Mouse (Mus musculus) forebrain, embryonic 16.5 days (tissue): ENCODE measurements at regions not wholly inside any gene's neighbourhood (a gene's known extent, or its start where the extent isn't known, plus 50 kb on each side); places are given as distances from the start of the nearest gene placed in this dataset.

ENCODE experiments used
- ATAC-seq: fragments of 200-750 bp; cut with Nextera tagmentation; 2 replicates; pipeline ENCODE4 v1.8.0; 2017; ENCODE audit warnings: mild to moderate bottlenecking, moderate library complexity
- H3K27ac ChIP-seq: fragments of 300-500 bp; sonication (generic); 2 replicates; pipeline ENCODE4 v1.5.1; 2014; ENCODE audit warnings: low read length, control low read depth
- H3K27me3 ChIP-seq: fragments of 300-500 bp; sonication (generic); replicated peaks from 2 replicates; pipeline ENCODE4 v1.6.1; 2014; ENCODE audit warnings: low read length; ENCODE audit not compliant: control insufficient read depth, insufficient read depth
- H3K36me3 ChIP-seq: fragments of 300-500 bp; sonication (generic); 2 replicates; pipeline ENCODE4 v1.6.1; 2014; ENCODE audit not compliant: control insufficient read depth, insufficient read depth
- H3K4me1 ChIP-seq: fragments of 300-500 bp; sonication (generic); replicated peaks from 2 replicates; pipeline ENCODE4 v1.6.1; 2014; ENCODE audit warnings: low read length; ENCODE audit not compliant: control insufficient read depth, insufficient read depth
- H3K4me2 ChIP-seq: fragments of 300-500 bp; sonication (generic); 2 replicates; pipeline ENCODE4 v1.6.1; 2014; ENCODE audit warnings: mild to moderate bottlenecking, low read length, control low read depth
- H3K4me3 ChIP-seq: fragments of 300-500 bp; sonication (generic); replicated peaks from 2 replicates; pipeline ENCODE4 v1.5.1; 2014; ENCODE audit warnings: mild to moderate bottlenecking, low read length, control low read depth
- H3K9ac ChIP-seq: fragments of 300-500 bp; sonication (generic); replicated peaks from 2 replicates; pipeline ENCODE4 v1.6.1; 2014; ENCODE audit warnings: low read depth, low read length, control low read depth
- H3K9me3 ChIP-seq: fragments of 300-500 bp; sonication (generic); 2 replicates; pipeline ENCODE4 v1.6.1; 2016; ENCODE audit warnings: low read length; ENCODE audit not compliant: control insufficient read depth
- WGBS: fragments of 180-500 bp; shearing (Covaris S2); extraction: QIAGEN DNeasy Blood & Tissue Kit; methylation state at CpG from one replicate; pipeline ENCODE4 v1.1.7; 2014; 5-methylcytosine and 5-hydroxymethylcytosine counted together

GRCm38 (mm10) chr3:23499889-23500288 is 1423.4 kb downstream of the Tbl1xr1 start:
- no peaks in the 10 kb centered on the region for H3K9me3 ChIP-seq
- WGBS = no CpG with 5 or more reads among the region's 1 CpGs
- no peak overlapping the region for H3K27ac ChIP-seq
- no peak overlapping the region for H3K4me3 ChIP-seq
- ATAC-seq = no peak
- H3K9ac ChIP-seq = no peak overlapping the region
- H3K36me3 ChIP-seq = no peaks in the 10 kb centered on the region
- no peaks in the 10 kb centered on the region for H3K4me1 ChIP-seq
- H3K27me3 ChIP-seq = no peaks in the 10 kb centered on the region
- H3K4me2 ChIP-seq = no peak overlapping the region

DNA sequence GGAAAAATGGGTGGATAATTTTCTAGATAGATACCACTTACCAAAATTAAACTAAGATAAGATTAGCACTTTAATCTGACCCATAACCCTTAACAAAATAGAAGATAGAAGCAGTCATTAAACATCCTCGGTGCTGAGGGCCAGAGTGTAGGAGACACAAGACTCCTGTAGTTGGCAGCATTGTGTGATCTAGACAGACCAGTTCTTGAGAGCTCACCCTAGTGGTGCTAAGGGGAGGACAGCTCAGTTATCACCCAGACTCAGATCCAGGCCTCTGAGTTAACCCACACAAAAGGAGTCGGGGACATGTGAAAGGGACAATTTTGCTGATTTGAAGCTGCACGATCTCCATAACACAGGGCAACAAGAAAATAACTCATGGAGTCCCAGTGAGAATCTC is 1471.1 kb downstream of the Tbl1xr1 start:
- ATAC-seq = no peak
- Histone ChIP-seq H3K9me3 (no peaks in the 10 kb centered on the region), H3K36me3 (no peaks in the 10 kb centered on the region), H3K27ac (no peak overlapping the region), H3K9ac (no peak overlapping the region), H3K27me3 (no peaks in the 10 kb centered on the region), H3K4me1 (no peaks in the 10 kb centered on the region), H3K4me2 (no peak overlapping the region), H3K4me3 (no peak overlapping the region)
- WGBS = 87% methylated on average over 3 of the region's 3 CpGs

DNA sequence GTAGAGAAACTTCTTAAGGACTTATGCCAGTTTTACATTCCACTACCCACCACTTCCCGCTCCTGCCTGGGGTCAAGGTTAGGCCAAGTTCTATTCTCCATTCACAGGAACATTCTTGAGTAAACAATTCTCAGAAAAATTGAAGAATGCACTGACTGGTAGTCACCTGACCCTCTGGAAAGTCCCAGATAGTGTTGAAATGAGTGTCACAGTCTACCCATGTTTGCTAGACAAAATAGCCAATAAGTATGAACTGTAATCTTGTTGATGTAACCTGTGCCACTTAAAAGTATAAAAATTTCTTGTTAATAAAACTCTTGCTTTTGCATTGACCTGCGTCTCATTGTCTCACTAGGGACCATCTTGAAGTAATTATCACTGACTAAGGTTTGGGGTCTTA is 1487.9 kb downstream of the Tbl1xr1 start:
- Histone ChIP-seq H3K9me3 (no peaks in the 10 kb centered on the region), H3K27me3 (no peaks in the 10 kb centered on the region), H3K36me3 (no peaks in the 10 kb centered on the region), H3K27ac (no peak overlapping the region), H3K9ac (no peak overlapping the region), H3K4me3 (no peak overlapping the region), H3K4me1 (no peaks in the 10 kb centered on the region), H3K4me2 (no peak overlapping the region)
- no peak for ATAC-seq
- 90% methylated on average over 2 of the region's 2 CpGs for WGBS

GRCm38 (mm10) chr3:23568806-23569205 is 1492.4 kb downstream of the Tbl1xr1 start:
- Histone ChIP-seq H3K36me3 (no peaks in the 10 kb centered on the region), H3K4me2 (no peak overlapping the region), H3K9ac (no peak overlapping the region), H3K4me3 (no peak overlapping the region), H3K4me1 (no peaks in the 10 kb centered on the region), H3K27me3 (no peaks in the 10 kb centered on the region), H3K9me3 (no peaks in the 10 kb centered on the region), H3K27ac (no peak overlapping the region)
- WGBS = 90% methylated on average over 12 of the region's 12 CpGs
- ATAC-seq = no peak

DNA sequence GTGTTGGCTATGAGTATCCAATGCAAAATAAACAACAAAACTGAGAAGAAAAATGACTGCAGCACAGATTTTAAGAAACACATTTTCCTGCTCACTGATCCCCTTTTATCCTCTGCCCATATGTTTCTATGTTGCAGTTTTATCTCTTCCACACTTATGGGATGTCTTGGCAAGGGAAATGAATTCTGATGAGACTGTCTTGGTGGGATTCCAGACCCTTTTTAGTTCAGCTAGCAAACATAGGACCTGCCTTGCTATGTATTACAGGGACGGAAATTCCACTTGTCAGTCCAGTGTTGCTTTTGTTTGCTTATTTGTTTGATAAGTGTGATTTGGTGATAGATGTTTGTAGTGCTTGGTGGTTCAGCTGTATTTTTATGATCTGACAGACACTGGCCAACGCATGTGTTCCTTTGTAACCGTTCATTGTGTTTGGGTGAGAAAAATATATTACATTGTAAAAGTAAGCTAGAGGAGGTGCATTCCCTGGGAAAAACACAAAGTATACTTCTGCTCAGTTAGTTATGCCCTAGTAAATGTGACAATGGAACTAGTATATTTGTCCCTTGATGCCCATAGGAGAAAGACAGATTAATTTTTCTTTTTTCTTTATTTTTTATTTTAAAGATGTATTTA is 1516.2 kb downstream of the Tbl1xr1 start:
- Histone ChIP-seq H3K4me1 (no peaks in the 10 kb centered on the region), H3K27ac (no peak overlapping the region), H3K27me3 (no peaks in the 10 kb centered on the region), H3K36me3 (no peaks in the 10 kb centered on the region), H3K4me2 (no peak overlapping the region), H3K9ac (no peak overlapping the region), H3K4me3 (no peak overlapping the region), H3K9me3 (no peaks in the 10 kb centered on the region)
- ATAC-seq = peak; percentile 94
- 49% methylated on average over 3 of the region's 3 CpGs for WGBS

GRCm38 (mm10) chr3:23601469-23601868 is 1525.0 kb downstream of the Tbl1xr1 start:
- H3K4me3 ChIP-seq = no peak overlapping the region
- 89% methylated on average over 3 of the region's 3 CpGs for WGBS

DNA sequence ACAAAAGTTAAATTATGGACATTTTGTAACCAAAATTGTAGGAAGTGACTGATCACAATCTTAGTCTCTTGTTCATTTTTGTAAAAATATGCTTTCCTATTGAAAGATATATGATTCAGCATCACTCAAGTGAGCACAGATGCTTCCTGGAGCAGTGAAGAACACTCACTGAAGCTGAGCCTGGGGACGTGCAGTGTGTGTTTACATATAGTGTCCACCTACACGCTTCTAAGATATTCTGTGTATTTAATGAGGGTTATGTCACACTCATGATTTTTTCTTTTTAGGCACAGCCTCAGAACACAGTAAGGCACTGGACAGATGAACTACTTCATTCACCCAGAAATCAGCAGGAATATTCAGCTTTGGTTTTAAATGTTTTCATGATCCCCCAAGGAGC is 1533.6 kb downstream of the Tbl1xr1 start:
- Histone ChIP-seq H3K36me3 (no peaks in the 10 kb centered on the region), H3K27ac (no peak overlapping the region), H3K27me3 (no peaks in the 10 kb centered on the region), H3K9me3 (no peaks in the 10 kb centered on the region), H3K9ac (no peak overlapping the region), H3K4me3 (no peak overlapping the region), H3K4me1 (no peaks in the 10 kb centered on the region), H3K4me2 (no peak overlapping the region)
- 81% methylated on average over 2 of the region's 2 CpGs for WGBS
- no peak for ATAC-seq

More at GRCm38 (mm10) chr3:23601469-23601868, 1525.0 kb downstream of the Tbl1xr1 start:
- Histone ChIP-seq H3K27me3 (no peaks in the 10 kb centered on the region), H3K9me3 (no peaks in the 10 kb centered on the region), H3K4me1 (no peaks in the 10 kb centered on the region), H3K27ac (no peak overlapping the region), H3K9ac (no peak overlapping the region), H3K36me3 (no peaks in the 10 kb centered on the region), H3K4me2 (no peak overlapping the region)
- no peak for ATAC-seq

GRCm38 (mm10) chr3:23658585-23659252 is 1485.3 kb downstream of the Naaladl2 start:
- Histone ChIP-seq H3K27me3 (no peaks in the 10 kb centered on the region), H3K4me3 (no peak overlapping the region), H3K9me3 (no peaks in the 10 kb centered on the region), H3K27ac (no peak overlapping the region), H3K4me1 (no peaks in the 10 kb centered on the region), H3K9ac (no peak overlapping the region), H3K36me3 (no peaks in the 10 kb centered on the region), H3K4me2 (no peak overlapping the region)
- no peak for ATAC-seq
- WGBS = 98% methylated on average over 2 of the region's 2 CpGs

- H3K9me3 ChIP-seq = no peaks in the 10 kb centered on the region
- no peak overlapping the region for H3K9ac ChIP-seq
- H3K4me2 ChIP-seq = no peak overlapping the region
- H3K36me3 ChIP-seq = no peaks in the 10 kb centered on the region
- ATAC-seq = no peak
- no peaks in the 10 kb centered on the region for H3K4me1 ChIP-seq
- no peak overlapping the region for H3K4me3 ChIP-seq
- no peaks in the 10 kb centered on the region for H3K27me3 ChIP-seq
- no peak overlapping the region for H3K27ac ChIP-seq
Measured at GRCm38 (mm10) chr3:23706748-23707147, 1437.3 kb downstream of the Naaladl2 start.
